Mouse (Mus musculus) forebrain, embryonic 14.5 days (tissue): ENCODE measurements around the gene Erp29. TPM values are rescaled to one million over a fixed set of nuclear protein-coding genes. Genes with fewer than 3 reads are reported as not detected.

Experiments
- ATAC-seq: fragments of 200-750 bp; cut with Nextera tagmentation; 2 replicates; pipeline ENCODE4 v1.8.0; 2017; ENCODE audit warnings: mild to moderate bottlenecking, moderate library complexity
- DNase-seq: peaks from one replicate; pipeline ENCODE4 v3.0.0-alpha.2; 2015; ENCODE audit warnings: low spot score
- H3K27ac ChIP-seq: fragments of 300-500 bp; sonication (generic); 2 replicates; pipeline ENCODE4 v1.5.1; 2014; ENCODE audit warnings: low read depth, mild to moderate bottlenecking, control low read depth, low read length, moderate library complexity
- H3K27me3 ChIP-seq: fragments of 300-500 bp; sonication (generic); replicated peaks from 2 replicates; pipeline ENCODE4 v1.6.1; 2014; ENCODE audit warnings: low read length, control low read depth, mixed read lengths; ENCODE audit not compliant: control insufficient read depth, insufficient read depth
- H3K36me3 ChIP-seq: fragments of 300-500 bp; sonication (generic); 2 replicates; pipeline ENCODE4 v1.6.1; 2014; ENCODE audit warnings: low read length, control low read depth; ENCODE audit not compliant: control insufficient read depth, insufficient read depth
- H3K4me1 ChIP-seq: fragments of 300-500 bp; sonication (generic); 2 replicates; pipeline ENCODE4 v1.6.1; 2014; ENCODE audit warnings: antibody characterized with exemption, low read length, control low read depth; ENCODE audit not compliant: control insufficient read depth, insufficient read depth
- H3K4me2 ChIP-seq: fragments of 300-500 bp; sonication (generic); 2 replicates; pipeline ENCODE4 v1.6.1; 2014; ENCODE audit warnings: mild to moderate bottlenecking, control low read depth, low read length
- H3K4me3 ChIP-seq: fragments of 300-500 bp; sonication (generic); 2 replicates; pipeline ENCODE4 v1.5.1; 2014; ENCODE audit warnings: low read depth, low read length, control low read depth
- H3K9ac ChIP-seq: fragments of 300-500 bp; sonication (generic); 2 replicates; pipeline ENCODE4 v1.6.1; 2014; ENCODE audit warnings: mild to moderate bottlenecking, low read length, control low read depth, moderate library complexity
- H3K9me3 ChIP-seq: fragments of 300-500 bp; sonication (generic); replicated peaks from 2 replicates; pipeline ENCODE4 v1.6.1; 2016; ENCODE audit warnings: low read length, control low read depth, mixed read lengths; ENCODE audit not compliant: control insufficient read depth
- WGBS: fragments of 180-500 bp; shearing (Covaris S2); extraction: QIAGEN DNeasy Blood & Tissue Kit; methylation state at CpG from one replicate; pipeline ENCODE4 v1.1.7; 2014; 5-methylcytosine and 5-hydroxymethylcytosine counted together
- polyA plus RNA-seq: library from polyadenylated mRNA; unstranded; fragments of >200 nt; fragmentation: Nextera tagmentation; extraction: Ambion mirVana; gene quantifications from 2 replicates; pipeline ENCODE4 v1.2.1, GENCODE M21; 2014

The Erp29 gene
- polyA plus RNA-seq, 1 experiment from 2014 or later, result 138 TPM

GRCm38 (mm10) chr5:121452906-121453305 is 600 bp upstream of the Erp29 start:
- Histone ChIP-seq H3K9me3 (no peaks in the 10 kb centered on the region), H3K27me3 (no peaks in the 10 kb centered on the region), H3K27ac (peak overlapping the region; percentile 94), H3K9ac (peak overlapping the region; percentile 96), H3K36me3 (peaks cover 20% of the 10 kb centered on the region), H3K4me3 (peak overlapping the region; percentile 91), H3K4me2 (peak overlapping the region; percentile 80), H3K4me1 (peaks cover 9% of the 10 kb centered on the region)
- no peak; the same call in 1 of the 2 replicates for ATAC-seq
- WGBS, result 5% methylated on average over 9 of the region's 9 CpGs
- peak; percentile 47 for DNase-seq

- peak within 1 kb of the TSS; percentile 96 for H3K9ac ChIP-seq
- H3K4me2 ChIP-seq, result peak within 1 kb of the TSS; percentile 88
- DNase-seq, result peak; percentile 64
- WGBS, result under 1% methylated on average over 17 of the region's 17 CpGs
- peaks cover 32% of the 10 kb centered on the region for H3K36me3 ChIP-seq
- H3K27me3 ChIP-seq, result no peaks in the 10 kb centered on the region
- peak within 1 kb of the TSS; percentile 94 for H3K27ac ChIP-seq
- H3K4me1 ChIP-seq, result peaks cover 9% of the 10 kb centered on the region
- peak; percentile 44 for ATAC-seq
- no peaks in the 10 kb centered on the region for H3K9me3 ChIP-seq
- H3K4me3 ChIP-seq, result peak within 1 kb of the TSS; percentile 91
Measured at GRCm38 (mm10) chr5:121451644-121452025, 671 bp downstream of the Erp29 start, which contains the start of gene Tmem116. Tmem116 (plus strand) TSS chr5:121451893.

DNA sequence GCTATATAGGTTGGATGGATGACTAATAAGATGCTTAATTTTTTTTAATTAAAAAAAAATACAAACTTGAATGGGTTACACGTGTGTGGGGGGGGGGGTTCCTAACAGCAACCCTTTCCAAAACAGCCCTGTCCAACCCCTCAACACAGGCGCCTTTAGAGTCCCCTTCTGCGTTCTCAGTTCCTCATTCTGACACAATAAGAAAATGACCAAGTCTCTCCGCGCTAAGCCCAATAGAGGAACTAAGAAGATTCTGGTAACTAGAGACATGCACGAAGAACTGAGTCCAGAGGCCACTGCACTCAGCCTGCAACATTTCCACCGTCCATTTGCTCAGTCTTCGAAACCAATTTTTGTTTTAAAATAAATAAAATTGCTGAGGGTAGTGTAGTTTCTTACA is 1.1 kb downstream of the Erp29 start:
- no peaks in the 10 kb centered on the region for H3K9me3 ChIP-seq
- peak overlapping the region; percentile 94; the same call in 1 of the 2 replicates for H3K27ac ChIP-seq
- ATAC-seq (no peak), DNase-seq (peak; percentile 10)
- WGBS, result 24% methylated on average over 8 of the region's 8 CpGs
- H3K9ac ChIP-seq, result peak overlapping the region; percentile 96
- H3K4me3 ChIP-seq, result peak overlapping the region; percentile 91
- peaks cover 37% of the 10 kb centered on the region for H3K36me3 ChIP-seq
- no peaks in the 10 kb centered on the region for H3K27me3 ChIP-seq
- H3K4me2 ChIP-seq, result peak overlapping the region; percentile 88
- peaks cover 9% of the 10 kb centered on the region for H3K4me1 ChIP-seq

DNA sequence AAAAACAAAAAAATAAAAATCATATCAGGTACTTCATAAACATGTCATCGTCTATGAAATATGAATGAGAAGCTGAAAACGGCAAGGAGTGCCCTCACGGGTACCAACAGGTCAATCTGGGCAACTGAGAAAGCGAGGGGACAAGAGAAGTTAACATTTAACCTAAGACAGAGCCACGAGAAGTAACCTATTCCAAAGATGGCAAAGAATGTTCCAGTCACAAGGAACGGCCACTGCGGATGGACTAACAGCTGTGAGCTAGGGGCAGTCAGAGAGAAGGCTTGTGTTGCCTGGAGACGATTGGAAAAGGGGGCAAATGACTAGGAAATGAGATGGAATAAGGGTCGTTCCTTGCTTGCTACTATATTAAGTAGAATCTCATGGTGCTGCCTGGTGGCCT is 1.8 kb downstream of the Erp29 start:
- Histone ChIP-seq H3K4me3 (no peak overlapping the region), H3K4me1 (peaks cover 9% of the 10 kb centered on the region), H3K4me2 (peak overlapping the region; percentile 88), H3K36me3 (peaks cover 44% of the 10 kb centered on the region), H3K27me3 (no peaks in the 10 kb centered on the region), H3K27ac (no peak overlapping the region), H3K9ac (no peak overlapping the region), H3K9me3 (no peaks in the 10 kb centered on the region)
- ATAC-seq, result no peak
- WGBS, result 84% methylated on average over 9 of the region's 9 CpGs
- DNase-seq, result no peak

GRCm38 (mm10) chr5:121449976-121450375 is 2.3 kb downstream of the Erp29 start:
- Histone ChIP-seq H3K27me3 (no peaks in the 10 kb centered on the region), H3K9me3 (no peaks in the 10 kb centered on the region), H3K4me1 (peaks cover 9% of the 10 kb centered on the region), H3K4me2 (no peak overlapping the region), H3K4me3 (no peak overlapping the region), H3K9ac (no peak overlapping the region), H3K36me3 (peaks cover 49% of the 10 kb centered on the region), H3K27ac (no peak overlapping the region)
- DNase-seq (peak; percentile 71), ATAC-seq (no peak)
- 60% methylated on average over 6 of the region's 6 CpGs for WGBS

DNA sequence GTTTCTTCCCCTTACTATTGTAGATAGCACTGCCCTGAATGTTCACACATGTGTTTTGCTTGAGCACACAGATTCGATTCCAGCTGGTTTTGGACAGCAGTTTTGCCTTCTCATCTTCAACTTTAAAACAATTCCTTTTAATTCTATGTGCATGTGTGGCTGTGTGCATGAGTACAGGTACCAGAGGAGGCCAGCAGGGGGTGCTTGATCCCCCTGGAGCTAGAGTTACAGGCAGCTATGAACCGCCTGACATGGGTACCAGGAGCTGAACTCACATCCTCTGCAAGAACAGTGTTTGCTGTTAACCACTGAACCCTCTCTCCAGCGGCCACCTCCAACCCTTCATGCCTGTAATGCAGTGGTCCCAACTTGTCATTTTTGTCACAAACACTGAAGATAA is 3.9 kb downstream of the Erp29 start:
- Histone ChIP-seq H3K4me3 (no peak overlapping the region), H3K9ac (no peak overlapping the region), H3K4me1 (peaks cover 9% of the 10 kb centered on the region), H3K36me3 (peaks cover 64% of the 10 kb centered on the region), H3K27ac (no peak overlapping the region), H3K9me3 (no peaks in the 10 kb centered on the region), H3K4me2 (no peak overlapping the region), H3K27me3 (no peaks in the 10 kb centered on the region)
- ATAC-seq, result no peak
- no peak for DNase-seq
- WGBS, result 93% methylated on average over 3 of the region's 3 CpGs

DNA sequence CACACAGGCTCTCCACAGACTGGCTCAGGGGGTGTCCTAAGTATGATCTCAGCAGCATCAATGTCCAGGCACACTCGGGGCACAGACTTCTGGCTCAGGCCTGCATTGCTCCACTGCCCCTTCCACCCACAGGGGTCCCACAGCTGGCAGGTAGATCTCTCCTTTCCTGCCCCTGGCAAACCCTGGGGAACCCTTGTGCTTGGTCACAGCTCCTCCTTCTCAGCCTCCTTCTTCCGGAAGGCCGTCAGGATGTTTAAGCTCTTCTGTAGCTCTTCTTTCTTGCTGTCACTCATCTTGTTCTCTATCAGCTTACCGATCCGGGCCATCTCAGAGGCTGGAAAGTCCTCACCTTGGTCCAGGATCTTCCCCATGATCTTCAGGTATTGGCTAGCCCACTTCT is 7.4 kb downstream of the Erp29 start:
- Histone ChIP-seq H3K36me3 (peaks cover 91% of the 10 kb centered on the region), H3K4me2 (no peak overlapping the region), H3K9ac (no peak overlapping the region), H3K27me3 (no peaks in the 10 kb centered on the region), H3K4me1 (no peaks in the 10 kb centered on the region), H3K9me3 (no peaks in the 10 kb centered on the region), H3K4me3 (no peak overlapping the region), H3K27ac (no peak overlapping the region)
- 92% methylated on average over 5 of the region's 5 CpGs for WGBS
- no peak for ATAC-seq
- no peak for DNase-seq

GRCm38 (mm10) chr5:121443548-121443947 is 8.8 kb downstream of the Erp29 start:
- peaks cover 91% of the 10 kb centered on the region for H3K36me3 ChIP-seq
- ATAC-seq (no peak), DNase-seq (peak; percentile 37)
- no peak overlapping the region for H3K9ac ChIP-seq
- WGBS, result 95% methylated on average over 3 of the region's 3 CpGs
- H3K4me2 ChIP-seq, result no peak overlapping the region
- no peak overlapping the region for H3K4me3 ChIP-seq
- no peaks in the 10 kb centered on the region for H3K9me3 ChIP-seq
- H3K4me1 ChIP-seq, result no peaks in the 10 kb centered on the region
- no peak overlapping the region for H3K27ac ChIP-seq
- no peaks in the 10 kb centered on the region for H3K27me3 ChIP-seq

- Histone ChIP-seq H3K9me3 (no peaks in the 10 kb centered on the region), H3K27me3 (no peaks in the 10 kb centered on the region), H3K27ac (no peak overlapping the region), H3K9ac (no peak overlapping the region), H3K4me1 (no peaks in the 10 kb centered on the region), H3K4me2 (no peak overlapping the region), H3K4me3 (no peak overlapping the region), H3K36me3 (peaks cover 89% of the 10 kb centered on the region)
- ATAC-seq (no peak), DNase-seq (no peak)
- WGBS, result 91% methylated on average over 11 of the region's 11 CpGs
Measured at GRCm38 (mm10) chr5:121438756-121439155, 13.6 kb downstream of the Erp29 start.
